26 mouse cellular contexts compared by ENCODE assay signal in the genomic region with DNA sequence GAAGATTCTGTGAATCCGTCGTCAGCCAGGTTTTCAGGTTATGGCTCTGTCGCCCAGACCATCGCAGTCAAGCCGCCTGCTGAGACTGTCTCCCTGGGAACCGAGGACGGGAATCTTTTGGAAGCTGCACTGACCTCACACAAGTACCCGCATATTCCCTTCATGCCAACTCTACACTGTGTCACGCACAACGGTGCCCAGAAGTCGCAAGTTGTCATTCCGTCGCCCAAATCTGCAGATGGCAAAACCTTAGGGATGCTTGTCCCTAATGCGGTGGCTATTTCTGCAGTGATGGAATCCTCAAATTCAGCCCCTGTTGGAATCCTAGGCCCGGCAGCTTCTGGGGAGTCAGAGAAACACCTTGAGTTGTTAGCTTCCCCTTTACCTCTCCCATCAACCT. TPM values are rescaled to one million over a fixed set of nuclear protein-coding genes. Genes with fewer than 3 reads are reported as not detected.
DNase-seq lines count a peak whose midpoint lies in the region; ATAC-seq and TF ChIP-seq lines count a peak whose summit lies in the region.
"Had no signal": no experiment of that assay in that cellular context is flagged by ENCODE, and none has a peak within 500 bp of the region (broad histone marks: within the 10 kb centered on the region; RNA-seq: fewer than 3 reads in every experiment).

No protein-coding gene starts in this region.

- H3K36me3 ChIP-seq in intestine, embryonic 14.5 days (ENCODE audit: control insufficient read depth, insufficient read depth, low read length), result peaks cover 62% of the 10 kb centered on the region
- peaks cover 59% of the 10 kb centered on the region for H3K36me3 ChIP-seq in intestine, postnatal 0 days (ENCODE audit: control insufficient read depth, insufficient read depth)
- H3K36me3 ChIP-seq in macrophage (ENCODE audit: inconsistent target), result peaks cover 93% of the 10 kb centered on the region
- no peaks in the 10 kb centered on the region; the same call in 1 of the 2 replicates for H3K36me3 ChIP-seq in forebrain, embryonic 11.5 days (ENCODE audit: control insufficient read depth, insufficient read depth, low read length)
- H3K36me3 ChIP-seq in midbrain, embryonic 14.5 days (ENCODE audit: control insufficient read depth, insufficient read depth, low read length), result peaks cover 59% of the 10 kb centered on the region

- no peak overlapping the region for H3K27ac ChIP-seq in intestine, embryonic 14.5 days (ENCODE audit: low read depth)
- no peak overlapping the region for H3K27ac ChIP-seq in intestine, postnatal 0 days (ENCODE audit: low read depth, low read length)
- peak overlapping the region; percentile 28; the same call in 1 of the 2 replicates for H3K27ac ChIP-seq in macrophage
- H3K27ac ChIP-seq in forebrain, embryonic 11.5 days (ENCODE audit: low read depth, low read length), result no peak overlapping the region
- no peak overlapping the region for H3K27ac ChIP-seq in midbrain, embryonic 14.5 days (replicated peaks; ENCODE audit: low read depth, low read length)
- H3K27ac ChIP-seq: embryonic facial prominence, embryonic 13.5 days; heart, embryonic 15.5 days; intestine, embryonic 15.5 days; kidney, postnatal 0 days; liver, embryonic 13.5 days; midbrain, embryonic 15.5 days; neural tube, embryonic 15.5 days had no signal

- TF ChIP-seq CTCF in intestine, postnatal 0 days (IDR thresholded peaks at IDR 0.05; ENCODE audit: low read depth), result no peak

- H3K79me2 ChIP-seq in macrophage (ENCODE audit: inconsistent target), result no peaks in the 10 kb centered on the region

- no peak overlapping the region for H3K4me3 ChIP-seq in intestine, embryonic 14.5 days (ENCODE audit: low read depth, low read length)
- H3K4me3 ChIP-seq in intestine, postnatal 0 days (ENCODE audit: low read depth, low read length), result no peak overlapping the region
- H3K4me3 ChIP-seq in macrophage (ENCODE audit: inconsistent target), result no peak overlapping the region
- H3K4me3 ChIP-seq in forebrain, embryonic 11.5 days (ENCODE audit: low read depth, low read length), result no peak overlapping the region
- H3K4me3 ChIP-seq in midbrain, embryonic 14.5 days (replicated peaks; ENCODE audit: low read depth, low read length), result no peak overlapping the region
- H3K4me3 ChIP-seq: embryonic facial prominence, embryonic 13.5 days; erythroblast, embryonic 14.5 days; heart, embryonic 15.5 days; intestine, embryonic 15.5 days; liver, embryonic 13.5 days; midbrain, embryonic 15.5 days; neural tube, embryonic 15.5 days had no signal

- H3K9ac ChIP-seq in intestine, embryonic 14.5 days (ENCODE audit: low read length), result no peak overlapping the region
- no peak overlapping the region for H3K9ac ChIP-seq in intestine, postnatal 0 days (ENCODE audit: low read depth, low read length)
- no peak overlapping the region for H3K9ac ChIP-seq in forebrain, embryonic 11.5 days (ENCODE audit: low read length)
- no peak overlapping the region for H3K9ac ChIP-seq in midbrain, embryonic 14.5 days (replicated peaks; ENCODE audit: low read length)
- H3K9ac ChIP-seq: embryonic facial prominence, embryonic 13.5 days; heart, embryonic 15.5 days; intestine, embryonic 15.5 days; liver, embryonic 13.5 days; midbrain, embryonic 15.5 days; neural tube, embryonic 15.5 days had no signal

- ATAC-seq in intestine, embryonic 14.5 days (replicated peaks; ENCODE audit: low FRiP score, low TSS enrichment, low read depth), result no peak
- no peak for ATAC-seq in intestine, postnatal 0 days
- ATAC-seq in forebrain, embryonic 11.5 days (replicated peaks; ENCODE audit: low FRiP score), result no peak
- ATAC-seq in midbrain, embryonic 14.5 days (ENCODE audit: low FRiP score, low TSS enrichment), result no peak
- ATAC-seq: forebrain, embryonic 14.5 days; intestine, embryonic 15.5 days had no signal

- WGBS in intestine, embryonic 14.5 days, result 95% methylated on average over 15 of the region's 15 CpGs
- 95% methylated on average over 15 of the region's 15 CpGs for WGBS in intestine, postnatal 0 days
- WGBS in macrophage (ENCODE audit: missing documents), result 92% methylated on average over 15 of the region's 15 CpGs
- 94% methylated on average over 15 of the region's 15 CpGs for WGBS in forebrain, embryonic 11.5 days
- WGBS in midbrain, embryonic 14.5 days, result 94% methylated on average over 15 of the region's 15 CpGs

- H3K27me3 ChIP-seq in intestine, embryonic 14.5 days (replicated peaks; ENCODE audit: control insufficient read depth, insufficient read depth, low read length), result no peaks in the 10 kb centered on the region
- no peaks in the 10 kb centered on the region for H3K27me3 ChIP-seq in intestine, postnatal 0 days (replicated peaks; ENCODE audit: control insufficient read depth, insufficient read depth, low read length)
- H3K27me3 ChIP-seq in forebrain, embryonic 11.5 days (ENCODE audit: control insufficient read depth, insufficient read depth, low read length), result no peaks in the 10 kb centered on the region
- no peaks in the 10 kb centered on the region for H3K27me3 ChIP-seq in midbrain, embryonic 14.5 days (ENCODE audit: control insufficient read depth, insufficient read depth, low read length)
- H3K27me3 ChIP-seq: embryonic facial prominence, embryonic 13.5 days; heart, embryonic 15.5 days; intestine, embryonic 15.5 days; liver, embryonic 13.5 days; midbrain, embryonic 15.5 days; neural tube, embryonic 15.5 days had no signal

- H3K9me3 ChIP-seq in intestine, embryonic 14.5 days (ENCODE audit: control insufficient read depth, low read length), result no peaks in the 10 kb centered on the region
- H3K9me3 ChIP-seq in intestine, postnatal 0 days (ENCODE audit: control insufficient read depth), result no peaks in the 10 kb centered on the region
- no peaks in the 10 kb centered on the region for H3K9me3 ChIP-seq in forebrain, embryonic 11.5 days (ENCODE audit: control insufficient read depth, low read length)
- no peaks in the 10 kb centered on the region for H3K9me3 ChIP-seq in midbrain, embryonic 14.5 days (ENCODE audit: control insufficient read depth, low read length)
- H3K9me3 ChIP-seq: embryonic facial prominence, embryonic 13.5 days; heart, embryonic 15.5 days; intestine, embryonic 15.5 days; liver, embryonic 13.5 days; midbrain, embryonic 15.5 days; neural tube, embryonic 15.5 days had no signal

- H3K4me1 ChIP-seq in intestine, embryonic 14.5 days (replicated peaks; ENCODE audit: control insufficient read depth, insufficient read depth, low read length), result no peaks in the 10 kb centered on the region
- H3K4me1 ChIP-seq in intestine, postnatal 0 days (replicated peaks; ENCODE audit: control insufficient read depth, insufficient read depth, low read length), result no peaks in the 10 kb centered on the region
- no peaks in the 10 kb centered on the region for H3K4me1 ChIP-seq in forebrain, embryonic 11.5 days (replicated peaks; ENCODE audit: control insufficient read depth, insufficient read depth, low read length)
- H3K4me1 ChIP-seq in midbrain, embryonic 14.5 days (ENCODE audit: control insufficient read depth, insufficient read depth, low read length), result no peaks in the 10 kb centered on the region
- H3K4me1 ChIP-seq: heart, embryonic 15.5 days; intestine, embryonic 15.5 days; midbrain, embryonic 15.5 days; neural tube, embryonic 15.5 days had no signal

- peak; percentile 31 for DNase-seq in intestine, embryonic 14.5 days (ENCODE audit: low spot score)
- DNase-seq in brain, adult 2 months (ENCODE audit: low read depth, low spot score), result peak; percentile 55
- DNase-seq in cerebellum, adult 9-11 months, result peak; percentile 42
- DNase-seq in forebrain, embryonic 11.5 days (ENCODE audit: low spot score), result no peak
- no peak for DNase-seq in midbrain, embryonic 14.5 days
- DNase-seq: adrenal gland, postnatal 25 days; kidney, adult 8-10 months; layer of hippocampus, postnatal 36 days; left cerebral cortex, postnatal 4 days; liver, embryonic 13.5 days; lung, adult 2 months; lung, postnatal 10 days; retina, postnatal 1 day; right cerebral cortex, postnatal 14 days; thymus, adult 2 months; thymus, postnatal 36 days had no signal

- H3K4me2 ChIP-seq in intestine, embryonic 14.5 days (ENCODE audit: low read length), result no peak overlapping the region
- no peak overlapping the region for H3K4me2 ChIP-seq in intestine, postnatal 0 days (replicated peaks; ENCODE audit: low read depth)
- no peak overlapping the region for H3K4me2 ChIP-seq in forebrain, embryonic 11.5 days (ENCODE audit: low read depth, low read length, severe bottlenecking)
- no peak overlapping the region for H3K4me2 ChIP-seq in midbrain, embryonic 14.5 days (ENCODE audit: low read length)
- H3K4me2 ChIP-seq: embryonic facial prominence, embryonic 13.5 days; heart, embryonic 15.5 days; intestine, embryonic 15.5 days; liver, embryonic 13.5 days; midbrain, embryonic 15.5 days; neural tube, embryonic 15.5 days had no signal

RNA-seq across cellular contexts. Expression of a gene that starts 39.6 kb away (rescaled TPM):
- 3.5 and 4.0 TPM in 2 replicates for polyA plus RNA-seq in intestine, embryonic 14.5 days (2014; fragmentation: Nextera tagmentation; extraction: Ambion mirVana)
- polyA plus RNA-seq in intestine, postnatal 0 days (2015; fragmentation: Nextera tagmentation; extraction: Ambion mirVana), result 1.5 and 1.6 TPM in 2 replicates
- total RNA-seq in macrophage (2018; cell fraction: chromatin; rRNA removed), result 100 to 1,000 TPM in 9 of 26 experiments, 10 to 100 TPM in 17; 27.4 to 263 (median 93.3) TPM
- 10 to 100 TPM; 21.1 to 83.6 (median 33.9) TPM for total RNA-seq in macrophage (2018; cell fraction: cytosol; rRNA removed)
- total RNA-seq in macrophage (2018; cell fraction: nucleus; rRNA removed), result 100 to 1,000 TPM in 5 of 26 experiments, 10 to 100 TPM in 21; 25.7 to 238 (median 78.2) TPM
- polyA plus RNA-seq in macrophage (2018), result 21.2 to 22.6 TPM (median 22.2 TPM) in 3 replicates
- polyA plus RNA-seq in forebrain, embryonic 11.5 days (2014; fragmentation: Nextera tagmentation; extraction: Ambion mirVana), result 2.5 and 2.9 TPM in 2 replicates
- 2.6 and 2.8 TPM in 2 replicates for polyA plus RNA-seq in midbrain, embryonic 14.5 days (2014; fragmentation: Nextera tagmentation; extraction: Ambion mirVana)

Comparison
In these comparisons a context has a peak if more than half of its experiments do, and no peak if none do; other contexts are left out.
1. DNase-seq: peak in intestine, embryonic 14.5 days (single experiment), brain, adult 2 months (single experiment) and cerebellum, adult 9-11 months (single experiment); none in forebrain, embryonic 11.5 days (single experiment) and midbrain, embryonic 14.5 days (single experiment).